Mouse (Mus musculus) embryonic stem cell, embryonic (primary cell): ENCODE results near the gene Ube2t.

Experiments used
- CTCF ChIA-PET, 4 experiments: fragments of 300-600 bp in 2 of 4; fragments of 350-600 bp in 2 of 4; sonication (Branson Sonifier 250); formaldehyde crosslinking; loops; one replicate each; lab custom pipeline; 2022; ENCODE audit warnings: inconsistent platforms in 2 of 4; lab: Charles Lee
- POLR2A ChIA-PET, 4 experiments: fragments of 300-600 bp in 2 of 4; fragments of 350-600 bp in 2 of 4; sonication (Branson Sonifier 250); formaldehyde crosslinking; loops; one replicate each; lab custom pipeline; 2022; ENCODE audit warnings: antibody characterized with exemption in 4 of 4, inconsistent platforms in 1 of 4; lab: Charles Lee

The Ube2t gene

GRCm38 (mm10) chr1:134972920-134973319, 10.6 kb downstream of the Ube2t start:
- ChIA-PET POLR2A (interaction anchor here in 3 of 4 experiments (0.7 to 3.2 kb wide), 5 partner anchors 10 to 53 kb away, joined by 3 to 13 read pairs (median 5); partner anchors contain the start of genes Ube2t (in 2 of the 3) and Ppp1r12b (in 1 of the 3)), CTCF (interaction anchor here in 2 of 4 experiments (0.5 to 1.3 kb wide), 3 partner anchors 133 to 210 kb away, joined by 3 read pairs; no protein-coding TSS in a partner anchor)

- ChIA-PET CTCF (interaction anchor here (0.6 to 4.8 kb wide), 21 partner anchors 8 to 800 kb away, joined by 3 to 46 read pairs (median 5); partner anchors contain the start of genes Lgr6 (in 3 of the 4), Ptpn7 (in 1 of the 4) and Ube2t (in 1 of the 4)), POLR2A (interaction anchor here (0.6 to 1.4 kb wide), 16 partner anchors 11 to 609 kb away, joined by 3 to 17 read pairs (median 4); partner anchors contain the start of genes Elf3 (in 1 of the 4), Lgr6 (in 1 of the 4), Ppp1r12b (in 1 of the 4) and Ptpn7 (in 1 of the 4))
Observed at GRCm38 (mm10) chr1:134987173-134987961, 25.0 kb downstream of the Ube2t start.

- ChIA-PET CTCF (interaction anchor here (0.6 to 4.8 kb wide), 20 partner anchors 12 to 800 kb away, joined by 3 to 46 read pairs (median 5); partner anchors contain the start of genes Lgr6 (in 3 of the 4), Ptpn7 (in 1 of the 4) and Ube2t (in 1 of the 4)), POLR2A (interaction anchor here (0.6 to 1.4 kb wide), 14 partner anchors 12 to 609 kb away, joined by 3 to 17 read pairs (median 4); partner anchors contain the start of genes Elf3 (in 1 of the 4), Ppp1r12b (in 1 of the 4), Ptpn7 (in 1 of the 4) and Ube2t (in 1 of the 4))
Observed at GRCm38 (mm10) chr1:134987962-134988341, 25.6 kb downstream of the Ube2t start.

GRCm38 (mm10) chr1:134989372-134989771, 27.0 kb downstream of the Ube2t start:
- ChIA-PET POLR2A (interaction anchor here in 2 of 4 experiments (0.6 to 1.7 kb wide), 4 partner anchors 27 to 626 kb away, joined by 3 to 5 read pairs (median 4); partner anchors contain the start of gene Ube2t (in 1 of the 2)), CTCF (interaction anchor here (0.5 to 4.8 kb wide), 44 partner anchors 9 to 554 kb away, joined by 3 to 46 read pairs (median 4); partner anchors contain the start of genes Ube2t (in 3 of the 4), Lgr6 (in 2 of the 4) and Ppp1r12b (in 2 of the 4))

GRCm38 (mm10) chr1:134992046-134992645, 29.8 kb downstream of the Ube2t start:
- ChIA-PET CTCF (interaction anchor here in 2 of 4 experiments (1.1 to 3.8 kb wide), 3 partner anchors 114 to 118 kb away, joined by 4 to 22 read pairs (median 4); no protein-coding TSS in a partner anchor), POLR2A (interaction anchor here in 1 of 4 experiments (1.1 to 1.5 kb wide), 2 partner anchors 30 to 36 kb away, joined by 3 read pairs; partner anchors contain the start of genes Ppp1r12b and Ube2t)

GRCm38 (mm10) chr1:134994739-134995138, 32.4 kb downstream of the Ube2t start:
- ChIA-PET CTCF (no interaction called here), POLR2A (no interaction called here)

GRCm38 (mm10) chr1:134995437-134995836, 33.1 kb downstream of the Ube2t start:
- CTCF ChIA-PET: interaction anchor here in 2 of 4 experiments (0.6 to 1.2 kb wide), 4 partner anchors 9 to 623 kb away, joined by 3 read pairs; no protein-coding TSS in a partner anchor
- POLR2A ChIA-PET: interaction anchor here in 1 of 4 experiments (0.7 to 0.8 kb wide), 2 partner anchors 10 to 48 kb away, joined by 3 read pairs; no protein-coding TSS in a partner anchor

GRCm38 (mm10) chr1:134995954-134996353, 33.6 kb downstream of the Ube2t start:
- ChIA-PET CTCF (interaction anchor here in 2 of 4 experiments (0.6 to 1.2 kb wide), 4 partner anchors 9 to 624 kb away, joined by 3 read pairs; no protein-coding TSS in a partner anchor), POLR2A (interaction anchor here in 1 of 4 experiments (0.7 to 0.8 kb wide), 2 partner anchors 10 to 47 kb away, joined by 3 read pairs; no protein-coding TSS in a partner anchor)

GRCm38 (mm10) chr1:134996471-134996870, 34.1 kb downstream of the Ube2t start:
- CTCF ChIA-PET: interaction anchor here in 2 of 4 experiments (1.1 to 4.7 kb wide), 4 partner anchors 7 to 141 kb away, joined by 3 to 26 read pairs (median 4); no protein-coding TSS in a partner anchor
- POLR2A ChIA-PET: interaction anchor here in 1 of 4 experiments (0.7 to 0.8 kb wide), 2 partner anchors 9 to 46 kb away, joined by 3 read pairs; no protein-coding TSS in a partner anchor

GRCm38 (mm10) chr1:134997568-134997967, 35.2 kb downstream of the Ube2t start:
- ChIA-PET CTCF (interaction anchor here in 3 of 4 experiments (0.6 to 4.7 kb wide), 4 partner anchors 8 to 566 kb away, joined by 3 to 26 read pairs (median 6); no protein-coding TSS in a partner anchor), POLR2A (interaction anchor here in 2 of 4 experiments (0.7 to 1.5 kb wide), 2 partner anchors 17 to 419 kb away, joined by 3 read pairs; no protein-coding TSS in a partner anchor)

- ChIA-PET CTCF (interaction anchor here in 3 of 4 experiments (0.6 to 4.7 kb wide), 5 partner anchors 8 to 503 kb away, joined by 3 to 26 read pairs (median 4); no protein-coding TSS in a partner anchor), POLR2A (interaction anchor here in 1 of 4 experiments (1.5 kb wide), 1 partner anchor 18 kb away, joined by 3 read pairs; no protein-coding TSS in a partner anchor)
Observed at GRCm38 (mm10) chr1:134998231-134998630, 35.9 kb downstream of the Ube2t start.

GRCm38 (mm10) chr1:135000527-135000926, 38.2 kb downstream of the Ube2t start:
- POLR2A ChIA-PET: interaction anchor here in 1 of 4 experiments (0.5 kb wide), 1 partner anchor 572 kb away, joined by 3 read pairs; no protein-coding TSS in a partner anchor
- CTCF ChIA-PET: interaction anchor here (0.8 to 4.7 kb wide), 4 partner anchors 11 to 13 kb away, joined by 3 to 26 read pairs (median 4); no protein-coding TSS in a partner anchor

GRCm38 (mm10) chr1:135003346-135003745, 41.0 kb downstream of the Ube2t start:
- POLR2A ChIA-PET: no interaction called here
- CTCF ChIA-PET: interaction anchor here in 2 of 4 experiments (0.7 to 0.9 kb wide), 2 partner anchors 14 to 871 kb away, joined by 3 to 4 read pairs; no protein-coding TSS in a partner anchor

GRCm38 (mm10) chr1:135005696-135006095, 43.3 kb downstream of the Ube2t start:
- ChIA-PET POLR2A (interaction anchor here in 1 of 4 experiments (1.1 kb wide), 1 partner anchor 10 kb away, joined by 3 read pairs; no protein-coding TSS in a partner anchor), CTCF (interaction anchor here in 3 of 4 experiments (0.6 to 1.2 kb wide), 3 partner anchors 17 to 1876 kb away, joined by 4 to 9 read pairs (median 8); no protein-coding TSS in a partner anchor)

- ChIA-PET CTCF (interaction anchor here in 3 of 4 experiments (0.7 to 2.0 kb wide), 3 partner anchors 14 to 101 kb away, joined by 3 to 7 read pairs (median 6); no protein-coding TSS in a partner anchor), POLR2A (interaction anchor here in 2 of 4 experiments (0.6 to 1.2 kb wide), 3 partner anchors 9 to 429 kb away, joined by 3 to 6 read pairs (median 3); no protein-coding TSS in a partner anchor)
Observed at GRCm38 (mm10) chr1:135009833-135010232, 47.5 kb downstream of the Ube2t start.

- CTCF ChIA-PET: interaction anchor here in 1 of 4 experiments (0.7 to 1.4 kb wide), 2 partner anchors 11 to 23 kb away, joined by 3 read pairs; no protein-coding TSS in a partner anchor
- POLR2A ChIA-PET: no interaction called here
Observed at GRCm38 (mm10) chr1:135011912-135012311, 49.5 kb downstream of the Ube2t start.
